Comparison of ENCODE assay signal across 21 mouse cellular contexts in genomic region chr5:106449720-106450425, GRCm38 (mm10). TPM values are rescaled to one million over a fixed set of nuclear protein-coding genes. Genes with fewer than 3 reads are reported as not detected.
DNase-seq lines count a peak whose midpoint lies in the region; ATAC-seq and TF ChIP-seq lines count a peak whose summit lies in the region.
"Had no signal": no experiment of that assay in that cellular context is flagged by ENCODE, and none has a peak within 500 bp of the region (broad histone marks: within the 10 kb centered on the region; RNA-seq: fewer than 3 reads in every experiment).

No protein-coding gene starts in this region.

- DNase-seq in embryo, embryonic 10.5 days (ENCODE audit: low spot score), result peak; percentile 38
- DNase-seq in embryo, embryonic 10 days (ENCODE audit: low spot score), result no peak
- DNase-seq in midbrain, embryonic 10.5 days (ENCODE audit: low spot score), result peak; percentile 26
- no peak for DNase-seq in midbrain, postnatal 0 days (ENCODE audit: low spot score)
- peak; percentile 17 for DNase-seq in embryo, embryonic 9.5 days (ENCODE audit: extremely low spot score)
- DNase-seq in urinary bladder, postnatal 36 days (ENCODE audit: low spot score in 2 of 2), result no peak
- DNase-seq in thymus, postnatal 4 days, result no peak
- DNase-seq: B cell, adult 2 months; thymus, postnatal 25 days had no signal

- peaks cover 59% of the 10 kb centered on the region for H3K4me1 ChIP-seq in midbrain, embryonic 10.5 days
- H3K4me1 ChIP-seq in midbrain, postnatal 0 days (ENCODE audit: insufficient read depth, low read length), result peaks cover 4% of the 10 kb centered on the region; the same call in 1 of the 2 replicates
- H3K4me1 ChIP-seq in neural tube, embryonic 13.5 days (replicated peaks), result peaks cover 25% of the 10 kb centered on the region
- H3K4me1 ChIP-seq: lung, embryonic 15.5 days had no signal

- H3K4me2 ChIP-seq in midbrain, postnatal 0 days (ENCODE audit: low read depth, low read length, poor library complexity, severe bottlenecking), result no peak overlapping the region; the same call in 1 of the 2 replicates
- H3K4me2 ChIP-seq in neural tube, embryonic 13.5 days, result peak overlapping the region; percentile 22; the same call in 1 of the 2 replicates
- H3K4me2 ChIP-seq: heart, embryonic 13.5 days; lung, embryonic 15.5 days had no signal

- no peak for ATAC-seq in midbrain, postnatal 0 days (ENCODE audit: low FRiP score)
- ATAC-seq in neural tube, embryonic 13.5 days (ENCODE audit: low read depth), result no peak
- ATAC-seq: intestine, embryonic 16.5 days had no signal

- H3K9ac ChIP-seq in midbrain, postnatal 0 days (replicated peaks; ENCODE audit: low read length, poor library complexity, severe bottlenecking), result no peak overlapping the region
- no peak overlapping the region for H3K9ac ChIP-seq in neural tube, embryonic 13.5 days
- H3K9ac ChIP-seq: heart, embryonic 13.5 days; lung, embryonic 15.5 days had no signal

- H3K27me3 ChIP-seq in midbrain, embryonic 10.5 days (ENCODE audit: low read depth, poor library complexity, severe bottlenecking), result peaks cover 100% of the 10 kb centered on the region
- H3K27me3 ChIP-seq in midbrain, postnatal 0 days (ENCODE audit: insufficient read depth, low read length), result peaks cover 38% of the 10 kb centered on the region
- H3K27me3 ChIP-seq in neural tube, embryonic 13.5 days, result peaks cover 99% of the 10 kb centered on the region

- no peaks in the 10 kb centered on the region for H3K9me3 ChIP-seq in midbrain, embryonic 10.5 days (replicated peaks)
- H3K9me3 ChIP-seq in midbrain, postnatal 0 days (ENCODE audit: low read length), result no peaks in the 10 kb centered on the region
- no peaks in the 10 kb centered on the region for H3K9me3 ChIP-seq in neural tube, embryonic 13.5 days
- H3K9me3 ChIP-seq: heart, embryonic 13.5 days; lung, embryonic 15.5 days had no signal

- H3K27ac ChIP-seq in midbrain, embryonic 10.5 days (replicated peaks), result no peak overlapping the region; the same call in 1 of the 2 replicates
- H3K27ac ChIP-seq in midbrain, postnatal 0 days (ENCODE audit: low read depth, low read length), result no peak overlapping the region
- no peak overlapping the region for H3K27ac ChIP-seq in neural tube, embryonic 13.5 days (replicated peaks)
- H3K27ac ChIP-seq: heart, embryonic 13.5 days; lung, embryonic 15.5 days had no signal

- H3K4me3 ChIP-seq in midbrain, embryonic 10.5 days, result peak overlapping the region; percentile 66
- no peak overlapping the region for H3K4me3 ChIP-seq in midbrain, postnatal 0 days (ENCODE audit: low read depth, low read length)
- no peak overlapping the region for H3K4me3 ChIP-seq in neural tube, embryonic 13.5 days
- H3K4me3 ChIP-seq: erythroblast, embryonic 14.5 days; heart, embryonic 13.5 days; lung, embryonic 15.5 days had no signal

- no peak for TF ChIP-seq CTCF in midbrain, postnatal 0 days (IDR thresholded peaks at IDR 0.05)

- 15% methylated on average over 4 of the region's 4 CpGs for WGBS in midbrain, embryonic 10.5 days
- WGBS in midbrain, postnatal 0 days, result 24% methylated on average over 4 of the region's 4 CpGs
- WGBS in neural tube, embryonic 13.5 days, result 11% methylated on average over 4 of the region's 4 CpGs

- no peaks in the 10 kb centered on the region; the same call in 1 of the 2 replicates for H3K36me3 ChIP-seq in midbrain, embryonic 10.5 days
- H3K36me3 ChIP-seq in midbrain, postnatal 0 days (ENCODE audit: insufficient read depth, low read length), result no peaks in the 10 kb centered on the region
- no peaks in the 10 kb centered on the region for H3K36me3 ChIP-seq in neural tube, embryonic 13.5 days
- H3K36me3 ChIP-seq: heart, embryonic 13.5 days; lung, embryonic 15.5 days had no signal

RNA-seq across cellular contexts. Expression of gene Barhl2, which starts 8.1 kb away (rescaled TPM):
- polyA plus RNA-seq in midbrain, embryonic 10.5 days (2016; fragmentation: Nextera tagmentation; extraction: Ambion mirVana), result 4.4 and 5.3 TPM in 2 replicates
- total RNA-seq in midbrain, postnatal 0 days (2014; rRNA removed), result 27.6 and 28.0 TPM in 2 replicates
- polyA plus RNA-seq in midbrain, postnatal 0 days (2015; fragmentation: Nextera tagmentation; extraction: Ambion mirVana), result 5.7 and 6.5 TPM in 2 replicates
- 2.3 and 2.9 TPM in 2 replicates for polyA plus RNA-seq in neural tube, embryonic 13.5 days (2015; fragmentation: Nextera tagmentation; extraction: Ambion mirVana)
- total RNA-seq: gastrocnemius, postnatal 4 days; hematopoietic stem cell, adult 5-6 weeks; megakaryocyte, adult 5-6 weeks had no signal
- polyA plus RNA-seq: cortical plate, adult 2 months; erythroblast, embryonic 14.5 days; heart, embryonic 13.5 days; intestine, embryonic 16.5 days; kidney, embryonic 16.5 days; lung, embryonic 15.5 days; spleen, adult 2 months; stomach, embryonic 16.5 days had no signal

Comparison
In these comparisons a context has a peak if more than half of its experiments do, and no peak if none do; other contexts are left out.
1. DNase-seq: peak in embryo, embryonic 10.5 days (single experiment), midbrain, embryonic 10.5 days (single experiment) and embryo, embryonic 9.5 days (single experiment); none in embryo, embryonic 10 days (single experiment), midbrain, postnatal 0 days (single experiment), urinary bladder, postnatal 36 days (0 of 2) and thymus, postnatal 4 days (single experiment).